Mouse (Mus musculus): Measurements from ENCODE around the gene Nab1. TPM values are rescaled to one million over a fixed set of nuclear protein-coding genes. Genes with fewer than 3 reads are reported as not detected.

Gene Nab1
- 300 TPM for polyA plus RNA-seq (2017; shearing (Covaris generic))

GRCm38 (mm10) chr1:52500314-52500981, at the start of gene Nab1:
Gene Nab1 (minus strand): TSS chr1:52500679.

Other genes starting within 250 kb of the Nab1 start
- 50.7 TPM for gene Nemp2, start 130.0 kb upstream of the Nab1 start, polyA plus RNA-seq (2017; shearing (Covaris generic))
- 99.3 TPM for gene Mfsd6, start 226.8 kb upstream of the Nab1 start, polyA plus RNA-seq (2017; shearing (Covaris generic))

All from effector memory CD4-positive, alpha-beta T cell, adult 7 months (primary cell).